Mouse (Mus musculus) stomach, embryonic 14.5 days (tissue): Measurements from ENCODE around the gene Samt1. TPM values are rescaled to one million over a fixed set of nuclear protein-coding genes. Genes with fewer than 3 reads are reported as not detected.
"Not testable (repeated sequence)": the region's sequence is repeated elsewhere in the genome, so short reads cannot be mapped to it uniquely, and the experiment has no call there.

ENCODE experiments used
- ATAC-seq: fragments of 200-750 bp; cut with Nextera tagmentation; 2 replicates; pipeline ENCODE4 v1.8.0; 2017; ENCODE audit warnings: low read depth, moderate TSS enrichment; ENCODE audit not compliant: insufficient number of reproducible peaks, insufficient read depth, low FRiP score
- H3K27ac ChIP-seq: fragments of 300-500 bp; sonication (generic); 2 replicates; pipeline ENCODE4 v1.5.1; 2014; ENCODE audit warnings: mild to moderate bottlenecking, low read length, moderate library complexity, mixed read lengths
- H3K27me3 ChIP-seq: fragments of 300-500 bp; sonication (generic); 2 replicates; pipeline ENCODE4 v1.6.1; 2014; ENCODE audit warnings: low read length, control low read depth, mixed read lengths; ENCODE audit not compliant: control insufficient read depth, insufficient read depth
- H3K36me3 ChIP-seq: fragments of 300-500 bp; sonication (generic); 2 replicates; pipeline ENCODE4 v1.6.1; 2014; ENCODE audit warnings: mild to moderate bottlenecking, control low read depth, low read length, moderate library complexity, mixed read lengths; ENCODE audit not compliant: control insufficient read depth, insufficient read depth
- H3K4me1 ChIP-seq: fragments of 300-500 bp; sonication (generic); 2 replicates; pipeline ENCODE4 v1.6.1; 2014; ENCODE audit warnings: low read length, control low read depth, mixed read lengths; ENCODE audit not compliant: control insufficient read depth, insufficient read depth
- H3K4me2 ChIP-seq: fragments of 300-500 bp; sonication (generic); replicated peaks from 2 replicates; pipeline ENCODE4 v1.6.1; 2014; ENCODE audit warnings: low read depth, low read length, control low read depth
- H3K4me3 ChIP-seq: fragments of 300-500 bp; sonication (generic); 2 replicates; pipeline ENCODE4 v1.5.1; 2014; ENCODE audit warnings: low read depth, low read length, control low read depth
- H3K9ac ChIP-seq: fragments of 300-500 bp; sonication (generic); replicated peaks from 2 replicates; pipeline ENCODE4 v1.6.1; 2014; ENCODE audit warnings: low read depth, mild to moderate bottlenecking, control low read depth, low read length, moderate library complexity, mixed read lengths
- H3K9me3 ChIP-seq: fragments of 300-500 bp; sonication (generic); 2 replicates; pipeline ENCODE4 v1.6.1; 2016; ENCODE audit warnings: low read depth, low read length, control low read depth; ENCODE audit not compliant: control insufficient read depth
- WGBS: fragments of 180-500 bp; shearing (Covaris S2); extraction: QIAGEN DNeasy Blood & Tissue Kit; methylation state at CpG from one replicate; pipeline ENCODE4 v1.1.7; 2014; 5-methylcytosine and 5-hydroxymethylcytosine counted together
- polyA plus RNA-seq: library from polyadenylated mRNA; unstranded; fragments of >200 nt; fragmentation: Nextera tagmentation; extraction: Ambion mirVana; gene quantifications from 2 replicates; pipeline ENCODE4 v1.2.1, GENCODE M21; 2014

Samt1 gene
- not detected in 2 replicates for polyA plus RNA-seq

- H3K9me3 ChIP-seq, H3K27ac ChIP-seq, H3K36me3 ChIP-seq, H3K4me3 ChIP-seq, H3K4me1 ChIP-seq, ATAC-seq, H3K27me3 ChIP-seq, H3K9ac ChIP-seq, H3K4me2 ChIP-seq: not testable (repeated sequence)
Observed at GRCm38 (mm10) chrX:154012540-154012939, at the start of gene Samt1. Gene Samt1, minus strand, starts transcription at chrX:154012640.

- not testable (repeated sequence) for H3K27me3 ChIP-seq, H3K4me3 ChIP-seq, H3K9ac ChIP-seq, H3K4me1 ChIP-seq, H3K27ac ChIP-seq, ATAC-seq, H3K9me3 ChIP-seq, H3K36me3 ChIP-seq, H3K4me2 ChIP-seq
Observed at GRCm38 (mm10) chrX:154054939-154055338, 42.5 kb upstream of the Samt1 start, which contains the start of gene Gm10057. Gene Gm10057, minus strand, starts transcription at chrX:154055039.

DNA sequence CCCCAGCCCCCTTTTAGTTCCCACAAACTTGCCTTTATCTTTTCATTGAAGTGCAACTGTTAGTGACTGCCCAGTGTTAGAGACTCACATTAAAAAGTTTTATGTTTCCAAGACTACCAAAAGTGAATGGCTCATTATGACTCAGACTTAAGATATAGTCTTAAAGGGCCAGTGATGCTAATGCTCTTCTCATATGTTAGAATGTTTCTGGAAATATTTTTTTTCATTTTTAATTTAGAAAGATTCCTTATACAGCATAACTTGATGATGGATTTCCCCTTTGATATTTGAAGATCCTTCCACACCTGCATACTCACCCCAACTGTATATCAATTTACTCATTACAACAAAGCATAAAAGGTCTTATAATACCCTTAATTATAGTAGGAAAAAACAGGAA is 21.3 kb upstream of the Samt1 start, which contains the start of gene 4921511M17Rik:
Gene 4921511M17Rik, minus strand, starts transcription at position 101 of the 400 bp plus-strand sequence.
- ATAC-seq, H3K27me3 ChIP-seq, H3K36me3 ChIP-seq, H3K9ac ChIP-seq, H3K27ac ChIP-seq, H3K4me2 ChIP-seq, H3K4me3 ChIP-seq, H3K9me3 ChIP-seq, H3K4me1 ChIP-seq: not testable (repeated sequence)

- H3K27ac ChIP-seq, H3K4me3 ChIP-seq, ATAC-seq, H3K9ac ChIP-seq, H3K9me3 ChIP-seq, H3K4me2 ChIP-seq, H3K36me3 ChIP-seq, H3K4me1 ChIP-seq, H3K27me3 ChIP-seq: not testable (repeated sequence)
- no CpG with 5 or more reads among the region's 2 CpGs for WGBS
Observed at GRCm38 (mm10) chrX:153976914-153977313, 35.5 kb downstream of the Samt1 start.

DNA sequence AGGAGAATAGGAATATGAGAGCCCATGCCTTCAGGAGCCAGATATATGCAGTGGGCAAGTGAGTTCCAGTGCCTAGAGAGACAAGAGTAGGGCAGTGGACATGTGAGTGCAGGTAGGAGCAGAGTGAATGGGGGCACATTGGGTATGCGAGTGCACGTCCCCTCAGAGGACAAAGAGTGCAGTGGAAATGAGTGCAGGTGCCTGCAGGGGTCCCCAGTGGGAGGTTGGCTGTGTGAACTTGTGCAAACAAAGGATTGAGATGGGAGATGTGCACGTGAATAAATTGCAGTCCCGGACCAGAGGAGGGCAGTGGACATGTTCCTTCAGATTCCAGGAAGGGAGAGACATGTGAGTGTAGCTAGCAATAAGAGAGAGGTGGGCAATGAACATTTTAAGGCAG is 36.0 kb downstream of the Samt1 start:
- not testable (repeated sequence) for H3K4me2 ChIP-seq, H3K9me3 ChIP-seq, H3K27me3 ChIP-seq, H3K4me3 ChIP-seq, ATAC-seq, H3K9ac ChIP-seq, H3K4me1 ChIP-seq, H3K36me3 ChIP-seq, H3K27ac ChIP-seq
- WGBS: 22% methylated on average over 4 of the region's 4 CpGs

GRCm38 (mm10) chrX:153974450-153974849 is 38.0 kb downstream of the Samt1 start:
- Histone ChIP-seq H3K4me2 (no peak overlapping the region), H3K4me1 (no peaks in the 10 kb centered on the region), H3K27me3 (no peaks in the 10 kb centered on the region), H3K4me3 (no peak overlapping the region), H3K9ac (no peak overlapping the region), H3K9me3 (no peaks in the 10 kb centered on the region), H3K27ac (no peak overlapping the region), H3K36me3 (no peaks in the 10 kb centered on the region)
- ATAC-seq: no peak
- WGBS: 39% methylated on average over 2 of the region's 2 CpGs

- no CpG with 5 or more reads among the region's 2 CpGs for WGBS
- H3K4me3 ChIP-seq: not testable (repeated sequence)
Observed at GRCm38 (mm10) chrX:153952866-153953265, 59.6 kb downstream of the Samt1 start.

More at GRCm38 (mm10) chrX:153952866-153953265, 59.6 kb downstream of the Samt1 start:
- H3K27ac ChIP-seq, H3K4me2 ChIP-seq, H3K9ac ChIP-seq, ATAC-seq, H3K36me3 ChIP-seq, H3K4me1 ChIP-seq, H3K27me3 ChIP-seq, H3K9me3 ChIP-seq: not testable (repeated sequence)

Other genes starting within 250 kb of the Samt1 start
- gene Spin2c, start 180.4 kb downstream of the Samt1 start, polyA plus RNA-seq: 16.4 and 17.0 TPM in 2 replicates
- gene 4921511M17Rik, start 21.2 kb upstream of the Samt1 start, polyA plus RNA-seq: not detected in 2 replicates
- not detected in 2 replicates for gene Gm10057, start 42.4 kb upstream of the Samt1 start, polyA plus RNA-seq
- not detected in 2 replicates for gene Gm15140, start 108.0 kb upstream of the Samt1 start, polyA plus RNA-seq